Mouse (Mus musculus) stomach, embryonic 16.5 days (tissue): ENCODE data around the gene Suco. TPM values are rescaled to one million over a fixed set of nuclear protein-coding genes. Genes with fewer than 3 reads are reported as not detected.

Source experiments
- ATAC-seq: fragments of 200-750 bp; cut with Nextera tagmentation; 2 replicates; pipeline ENCODE4 v1.8.0; 2017; ENCODE audit warnings: moderate number of reproducible peaks, moderate TSS enrichment; ENCODE audit not compliant: insufficient read depth, low FRiP score
- H3K27ac ChIP-seq: fragments of 300-500 bp; sonication (generic); 2 replicates; pipeline ENCODE4 v1.5.1; 2014; ENCODE audit warnings: low read length
- H3K27me3 ChIP-seq: fragments of 300-500 bp; sonication (generic); 2 replicates; pipeline ENCODE4 v1.6.1; 2014; ENCODE audit warnings: low read length, control low read depth, mixed read lengths; ENCODE audit not compliant: control insufficient read depth, insufficient read depth
- H3K36me3 ChIP-seq: fragments of 300-500 bp; sonication (generic); 2 replicates; pipeline ENCODE4 v1.6.1; 2014; ENCODE audit warnings: low read length; ENCODE audit not compliant: control insufficient read depth, insufficient read depth
- H3K4me1 ChIP-seq: fragments of 300-500 bp; sonication (generic); 2 replicates; pipeline ENCODE4 v1.6.1; 2014; ENCODE audit warnings: low read length, control low read depth, mixed read lengths; ENCODE audit not compliant: control insufficient read depth, insufficient read depth
- H3K4me2 ChIP-seq: fragments of 300-500 bp; sonication (generic); 2 replicates; pipeline ENCODE4 v1.6.1; 2014; ENCODE audit warnings: low read depth, low read length, mixed read lengths
- H3K4me3 ChIP-seq: fragments of 300-500 bp; sonication (generic); replicated peaks from 2 replicates; pipeline ENCODE4 v1.5.1; 2014; ENCODE audit warnings: mild to moderate bottlenecking, low read length
- H3K9ac ChIP-seq: fragments of 300-500 bp; sonication (generic); 2 replicates; pipeline ENCODE4 v1.6.1; 2014; ENCODE audit warnings: low read length
- H3K9me3 ChIP-seq: fragments of 300-500 bp; sonication (generic); replicated peaks from 2 replicates; pipeline ENCODE4 v1.6.1; 2016; ENCODE audit warnings: low read length, control low read depth; ENCODE audit not compliant: control insufficient read depth
- WGBS: fragments of 180-500 bp; shearing (Covaris S2); extraction: QIAGEN DNeasy Blood & Tissue Kit; methylation state at CpG from one replicate; pipeline ENCODE4 v1.1.7; 2014; 5-methylcytosine and 5-hydroxymethylcytosine counted together
- polyA plus RNA-seq: library from polyadenylated mRNA; unstranded; fragments of >200 nt; fragmentation: Nextera tagmentation; extraction: Ambion mirVana; gene quantifications from 2 replicates; pipeline ENCODE4 v1.2.1, GENCODE M21; 2015

Gene Suco
- polyA plus RNA-seq: 17.2 and 26.6 TPM in 2 replicates

DNA sequence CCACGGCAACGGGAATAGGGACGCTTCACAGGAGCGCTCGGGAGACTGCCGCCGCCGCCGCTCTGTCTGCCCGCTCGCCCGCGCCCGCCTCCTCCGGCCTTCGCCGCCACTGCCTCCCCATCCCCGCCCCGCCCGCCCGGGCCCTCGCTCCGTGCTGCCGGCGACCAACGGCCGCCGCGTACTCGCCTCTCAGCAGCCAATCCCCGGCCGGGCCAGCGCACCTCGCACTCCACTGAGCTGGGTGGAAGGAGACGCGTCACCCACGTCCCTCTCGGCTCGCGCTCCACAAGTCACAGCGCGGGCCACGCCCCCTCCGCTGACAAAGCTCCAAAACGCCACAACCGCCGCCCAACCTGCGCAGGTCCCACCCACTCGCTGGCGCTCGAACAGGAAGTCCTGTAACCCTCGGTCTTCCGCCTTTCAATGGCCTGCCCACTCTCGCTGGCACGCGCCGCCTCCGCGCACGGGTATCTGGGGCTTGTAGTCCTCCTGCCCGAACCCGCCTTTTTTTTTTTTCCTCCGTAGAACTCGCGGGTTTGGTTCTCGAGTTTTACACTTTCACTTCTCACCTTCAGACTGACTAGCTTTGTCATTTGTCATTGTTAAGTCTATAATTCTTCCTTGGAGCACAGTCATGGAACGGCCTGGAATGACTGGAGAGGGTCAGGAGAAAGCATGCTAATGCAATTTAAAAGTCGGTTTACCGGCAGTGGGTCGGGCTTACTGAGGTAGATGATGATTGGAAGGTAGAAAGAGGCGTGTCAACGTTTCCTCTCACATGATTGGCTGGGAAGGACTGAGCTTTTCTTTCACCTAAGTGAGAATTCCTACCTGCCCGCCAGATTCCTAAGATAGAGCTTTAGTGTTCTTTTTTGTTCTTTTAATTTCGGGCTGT, at the start of gene Suco:
Gene Suco (minus strand): TSS at position 130 of the 895 bp plus-strand sequence.
- under 1% methylated on average over 72 of the region's 74 CpGs for WGBS
- Histone ChIP-seq H3K4me2 (peak within 1 kb of the TSS; percentile 83), H3K36me3 (no peaks in the 10 kb centered on the region), H3K27me3 (no peaks in the 10 kb centered on the region), H3K4me3 (peak within 1 kb of the TSS; percentile 90), H3K9me3 (no peaks in the 10 kb centered on the region), H3K9ac (peak within 1 kb of the TSS; percentile 89), H3K27ac (peak within 1 kb of the TSS; percentile 98), H3K4me1 (peaks cover 14% of the 10 kb centered on the region; the same call in 1 of the 2 replicates)
- ATAC-seq: peak; percentile 98

DNA sequence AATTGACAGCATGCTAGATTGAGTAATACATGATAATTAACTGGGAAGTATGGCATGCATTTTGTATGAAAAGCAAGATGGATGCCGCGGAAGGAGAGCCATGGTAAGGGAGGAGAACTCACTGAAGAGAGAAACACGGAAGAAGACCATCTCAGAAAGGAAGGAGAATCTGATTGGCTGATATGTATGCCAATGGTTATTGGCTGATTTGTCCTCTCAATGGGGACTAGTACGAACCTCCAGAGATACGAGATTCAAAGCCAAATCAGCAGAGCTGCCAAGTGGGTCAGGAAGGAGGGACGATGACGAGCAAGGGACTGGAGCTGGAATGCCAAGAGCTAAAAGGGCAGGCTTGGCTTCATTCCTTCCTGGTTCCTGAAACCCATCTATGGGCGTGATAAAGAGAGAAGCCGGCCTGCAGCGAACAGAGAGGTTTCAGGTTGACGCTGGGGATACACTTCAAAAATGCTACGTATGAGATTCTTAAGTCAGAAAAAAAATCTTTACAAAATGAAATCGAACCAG, 48.9 kb upstream of the Suco start:
- WGBS: 75% methylated on average over 13 of the region's 13 CpGs

DNA sequence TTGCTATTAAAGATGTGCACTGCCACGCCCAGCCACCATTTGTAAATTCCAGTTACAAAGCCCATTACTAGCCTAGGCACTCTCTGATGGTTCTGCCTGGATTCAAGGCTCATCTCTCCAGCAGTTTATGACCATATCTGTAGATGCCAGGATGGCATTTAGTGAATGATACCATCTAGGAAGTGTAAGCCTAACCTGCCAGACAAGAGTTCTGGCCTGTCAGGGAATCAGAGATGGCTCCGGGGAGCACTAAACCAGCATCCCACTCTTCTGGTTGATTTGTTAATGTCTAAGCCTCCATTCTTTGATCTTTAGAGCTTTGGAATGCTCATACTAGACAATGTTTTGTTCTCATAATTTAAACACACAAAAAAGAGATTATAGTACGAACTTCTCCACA, 47.8 kb upstream of the Suco start:
- H3K27ac ChIP-seq: no peak overlapping the region
- no peaks in the 10 kb centered on the region for H3K9me3 ChIP-seq
- H3K9ac ChIP-seq: no peak overlapping the region
- no peak overlapping the region for H3K4me2 ChIP-seq
- no peaks in the 10 kb centered on the region for H3K4me1 ChIP-seq
- no peaks in the 10 kb centered on the region for H3K27me3 ChIP-seq
- ATAC-seq: no peak
- H3K36me3 ChIP-seq: no peaks in the 10 kb centered on the region
- H3K4me3 ChIP-seq: no peak overlapping the region
- WGBS: 79% methylated on average over 3 of the region's 3 CpGs

More for the DNA sequence above, 48.9 kb upstream of the Suco start:
- H3K27ac ChIP-seq: no peak overlapping the region
- no peaks in the 10 kb centered on the region for H3K9me3 ChIP-seq
- no peaks in the 10 kb centered on the region for H3K4me1 ChIP-seq
- H3K4me2 ChIP-seq: no peak overlapping the region
- no peak overlapping the region for H3K9ac ChIP-seq
- H3K36me3 ChIP-seq: no peaks in the 10 kb centered on the region
- H3K4me3 ChIP-seq: no peak overlapping the region
- H3K27me3 ChIP-seq: no peaks in the 10 kb centered on the region
- no peak for ATAC-seq

DNA sequence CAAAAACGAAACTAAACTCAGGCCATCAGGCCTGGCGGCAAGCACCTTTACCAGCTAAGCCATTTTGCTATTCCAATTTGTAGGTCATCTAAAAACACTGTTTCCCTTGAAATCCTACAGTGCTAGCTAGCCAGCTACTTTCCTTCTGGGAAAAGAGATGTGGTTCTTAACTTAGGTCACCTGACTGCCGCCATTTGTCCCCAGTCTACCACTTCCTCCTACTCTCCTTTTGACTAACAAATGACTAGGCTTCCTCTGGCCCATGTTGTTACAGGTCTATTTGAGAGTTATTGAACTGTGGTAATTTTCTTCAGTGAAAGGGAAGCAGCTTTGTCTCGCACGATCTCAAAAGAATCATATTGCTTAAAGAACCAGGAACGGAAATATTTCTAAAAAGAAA, 45.4 kb upstream of the Suco start:
- Histone ChIP-seq H3K27me3 (no peaks in the 10 kb centered on the region), H3K36me3 (no peaks in the 10 kb centered on the region), H3K27ac (no peak overlapping the region), H3K9ac (no peak overlapping the region), H3K4me2 (no peak overlapping the region), H3K4me3 (no peak overlapping the region), H3K4me1 (no peaks in the 10 kb centered on the region), H3K9me3 (no peaks in the 10 kb centered on the region)
- 86% methylated on average over 6 of the region's 6 CpGs for WGBS
- ATAC-seq: no peak

DNA sequence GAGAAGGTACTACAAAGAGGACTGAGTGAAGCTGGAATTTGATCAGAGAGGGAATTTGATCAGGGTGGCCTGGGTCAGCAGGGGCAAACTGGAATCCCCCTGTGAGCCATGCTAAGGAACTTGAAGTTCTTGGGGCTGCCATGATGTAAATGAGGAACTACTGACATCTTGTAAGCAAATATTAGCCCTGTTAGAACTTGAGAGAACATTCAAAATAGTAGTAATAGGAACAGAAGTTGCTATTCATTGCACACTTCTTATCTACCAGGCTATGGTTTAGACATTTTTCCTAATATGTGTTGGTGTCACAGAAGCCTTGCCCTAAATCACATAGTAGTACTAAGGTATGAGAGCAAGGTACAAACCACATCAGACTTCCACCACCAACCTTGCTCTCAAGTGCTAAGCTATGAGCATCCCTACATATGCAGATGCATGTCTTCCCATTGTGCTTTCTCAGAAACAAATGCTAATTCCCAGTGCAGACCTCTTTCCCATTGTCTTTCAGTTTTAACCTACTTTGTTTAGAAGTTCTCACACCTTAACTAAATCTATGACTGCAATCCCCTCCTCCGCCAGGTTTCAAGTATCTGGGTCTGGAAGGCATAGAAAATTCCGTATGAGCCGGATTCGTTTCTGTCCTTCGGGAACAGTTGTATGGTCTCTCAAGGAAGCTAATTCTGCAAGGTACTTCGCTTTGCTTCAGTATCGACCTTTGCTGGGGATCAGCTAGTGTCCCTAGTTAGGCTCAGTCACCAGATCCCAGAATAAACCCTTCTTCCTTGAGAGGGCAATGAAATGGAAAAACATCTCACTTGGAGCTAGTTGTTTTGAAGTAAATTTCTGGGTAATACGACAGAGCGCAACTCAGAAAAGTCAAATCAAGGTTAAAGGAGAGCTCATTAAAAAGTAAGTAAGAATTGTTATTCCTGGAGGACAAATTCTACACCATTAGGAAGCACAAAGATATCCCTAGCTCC, 44.3 kb upstream of the Suco start:
- Histone ChIP-seq H3K27me3 (no peaks in the 10 kb centered on the region), H3K9me3 (no peaks in the 10 kb centered on the region), H3K9ac (no peak overlapping the region), H3K4me1 (peaks cover 3% of the 10 kb centered on the region; the same call in 1 of the 2 replicates), H3K4me3 (no peak overlapping the region), H3K4me2 (no peak overlapping the region), H3K36me3 (no peaks in the 10 kb centered on the region), H3K27ac (no peak overlapping the region)
- WGBS: 90% methylated on average over 9 of the region's 9 CpGs
- ATAC-seq: no peak

DNA sequence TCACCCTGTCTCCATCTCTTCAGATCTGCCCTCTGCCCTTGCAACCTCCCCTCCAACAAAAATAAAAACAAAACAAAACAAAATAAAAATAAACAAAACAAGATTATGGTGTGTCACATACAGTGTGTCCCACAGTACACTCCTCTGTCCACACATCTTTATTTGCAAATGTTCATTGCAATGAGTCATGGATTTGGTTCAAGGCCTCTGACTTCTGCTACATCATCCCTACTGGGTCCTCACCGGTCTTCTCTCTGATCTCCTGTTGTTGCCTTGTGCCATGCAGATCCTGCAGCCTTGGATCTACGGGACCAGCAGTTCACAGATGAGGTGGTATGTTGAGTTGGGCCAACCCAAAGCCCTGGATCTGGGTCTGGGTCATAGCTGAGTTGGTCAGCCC, 43.1 kb upstream of the Suco start:
- Histone ChIP-seq H3K4me1 (peaks cover 3% of the 10 kb centered on the region; the same call in 1 of the 2 replicates), H3K36me3 (no peaks in the 10 kb centered on the region), H3K9me3 (no peaks in the 10 kb centered on the region), H3K4me2 (no peak overlapping the region), H3K27ac (no peak overlapping the region), H3K27me3 (no peaks in the 10 kb centered on the region), H3K9ac (no peak overlapping the region), H3K4me3 (no peak overlapping the region)
- 92% methylated on average over 2 of the region's 2 CpGs for WGBS
- no peak for ATAC-seq

DNA sequence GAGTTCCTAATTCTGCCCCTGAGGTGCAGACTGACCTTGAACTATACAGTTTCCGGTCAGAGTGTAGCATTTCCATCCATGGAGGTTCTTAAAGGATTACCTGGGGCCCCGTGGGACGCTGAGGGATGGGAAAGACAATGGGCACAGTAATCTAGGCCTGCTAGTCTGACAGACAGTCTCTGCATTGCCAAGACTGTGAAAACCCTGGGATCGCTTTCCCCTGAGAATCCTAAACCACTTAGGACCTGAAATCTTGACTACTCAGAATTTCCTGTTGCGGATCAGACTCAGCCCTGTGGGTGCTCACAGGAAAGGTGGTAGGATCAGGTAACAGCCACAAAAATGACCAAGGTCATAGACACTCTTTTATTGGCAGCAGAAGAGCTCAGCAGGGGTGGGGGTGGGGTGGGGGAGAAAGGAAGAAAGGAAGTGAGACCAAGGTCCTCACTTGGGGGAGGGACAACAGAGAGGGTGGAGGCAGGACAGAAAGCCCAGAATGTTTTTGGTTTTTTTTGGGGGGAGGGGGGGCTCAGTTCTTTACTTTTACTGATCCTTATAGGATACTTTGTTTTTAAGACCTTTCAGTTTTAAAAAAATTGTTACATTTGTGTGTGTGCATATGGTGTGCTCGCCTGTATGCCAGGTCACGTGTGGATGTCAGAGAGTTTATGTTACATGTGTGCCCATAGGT, 42.3 kb upstream of the Suco start:
- Histone ChIP-seq H3K36me3 (no peaks in the 10 kb centered on the region), H3K4me3 (no peak overlapping the region), H3K27me3 (no peaks in the 10 kb centered on the region), H3K4me2 (no peak overlapping the region), H3K9ac (no peak overlapping the region), H3K9me3 (no peaks in the 10 kb centered on the region), H3K4me1 (peaks cover 3% of the 10 kb centered on the region; the same call in 1 of the 2 replicates), H3K27ac (no peak overlapping the region)
- 58% methylated on average over 7 of the region's 7 CpGs for WGBS
- ATAC-seq: no peak

DNA sequence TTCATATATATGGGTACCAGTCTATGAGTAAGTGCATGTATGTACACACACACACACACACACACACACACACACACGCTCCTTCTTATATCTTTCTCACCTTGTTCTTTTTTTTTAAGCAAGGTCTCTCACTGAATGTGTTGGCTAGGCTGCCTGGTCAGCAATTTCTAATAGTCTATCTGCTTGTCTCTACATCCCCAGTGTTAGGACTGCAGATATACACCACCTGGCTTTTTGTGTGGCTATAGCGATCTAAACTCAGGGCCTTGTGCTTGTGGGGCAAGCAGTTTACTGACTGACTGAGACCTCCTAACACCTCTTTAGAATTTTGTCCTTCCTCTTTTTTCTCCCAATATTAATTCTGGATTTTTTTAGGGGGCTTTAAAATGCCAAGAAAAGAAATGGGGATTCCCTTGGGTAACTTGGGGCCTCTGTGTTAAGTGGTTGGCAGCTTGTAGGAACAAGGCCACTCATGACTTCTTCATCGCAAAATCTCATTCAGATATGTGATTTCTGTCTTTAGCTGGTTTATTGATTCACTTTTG, 41.5 kb upstream of the Suco start:
- no peak overlapping the region for H3K9ac ChIP-seq
- H3K27ac ChIP-seq: no peak overlapping the region
- H3K36me3 ChIP-seq: no peaks in the 10 kb centered on the region
- no peak for ATAC-seq
- H3K4me3 ChIP-seq: no peak overlapping the region
- H3K9me3 ChIP-seq: no peaks in the 10 kb centered on the region
- H3K27me3 ChIP-seq: no peaks in the 10 kb centered on the region
- H3K4me1 ChIP-seq: peaks cover 7% of the 10 kb centered on the region; the same call in 1 of the 2 replicates
- H3K4me2 ChIP-seq: no peak overlapping the region
- WGBS: 74% methylated on average over 3 of the region's 3 CpGs
